ENCODE assay signal across 9 mouse cellular contexts in genomic region chr3:30353878-30354727, GRCm38 (mm10).
DNase-seq lines count a peak whose midpoint lies in the region; ATAC-seq and TF ChIP-seq lines count a peak whose summit lies in the region.
"Had no signal": no experiment of that assay in that cellular context is flagged by ENCODE, and none has a peak within 500 bp of the region (broad histone marks: within the 10 kb centered on the region; RNA-seq: fewer than 3 reads in every experiment).

No protein-coding gene starts in this region.

- no peak for DNase-seq in midbrain, embryonic 11.5 days (ENCODE audit: low spot score, missing footprints)
- no peak for DNase-seq in midbrain, postnatal 0 days (ENCODE audit: low spot score)
- DNase-seq in heart, adult 9 months (ENCODE audit: low spot score in 2 of 2), result peak; percentile 27 to 56
- peak; percentile 43 to 51 for DNase-seq in kidney, postnatal 25 days
- DNase-seq in layer of hippocampus, postnatal 25 days (ENCODE audit: extremely low spot score in 1 of 2, low spot score in 1 of 2), result no peak
- DNase-seq in frontal cortex, adult 2 months (ENCODE audit: extremely low spot score in 1 of 2, low spot score in 1 of 2), result no peak
- no peak for DNase-seq in ovary, postnatal 36 days (ENCODE audit: low spot score)

- H3K9me3 ChIP-seq in midbrain, embryonic 11.5 days (ENCODE audit: control insufficient read depth, low read length), result no peaks in the 10 kb centered on the region
- no peaks in the 10 kb centered on the region for H3K9me3 ChIP-seq in midbrain, postnatal 0 days (ENCODE audit: low read length)
- H3K9me3 ChIP-seq: limb, embryonic 15.5 days had no signal

- no peaks in the 10 kb centered on the region for H3K27me3 ChIP-seq in midbrain, embryonic 11.5 days (ENCODE audit: control insufficient read depth, insufficient read depth, low read length)
- H3K27me3 ChIP-seq in midbrain, postnatal 0 days (ENCODE audit: insufficient read depth, low read length), result no peaks in the 10 kb centered on the region
- H3K27me3 ChIP-seq: limb, embryonic 15.5 days had no signal

- no peak overlapping the region for H3K9ac ChIP-seq in midbrain, embryonic 11.5 days (ENCODE audit: low read length)
- no peak overlapping the region for H3K9ac ChIP-seq in midbrain, postnatal 0 days (replicated peaks; ENCODE audit: low read length, poor library complexity, severe bottlenecking)
- H3K9ac ChIP-seq: limb, embryonic 15.5 days had no signal

- 0 out of 2 replicates have a peak, but pooled peaks have one; percentile 33 for ATAC-seq in midbrain, embryonic 11.5 days (ENCODE audit: low FRiP score)
- no peak for ATAC-seq in midbrain, postnatal 0 days (ENCODE audit: low FRiP score)
- ATAC-seq in megakaryocyte-erythroid progenitor cell, adult 5-6 weeks (replicated peaks; ENCODE audit: low FRiP score, low TSS enrichment, poor library complexity, severe bottlenecking), result peak; percentile 73

- TF ChIP-seq CTCF in midbrain, postnatal 0 days (IDR thresholded peaks at IDR 0.05), result no peak

- H3K4me3 ChIP-seq in midbrain, embryonic 11.5 days (ENCODE audit: low read depth, low read length), result no peak overlapping the region
- no peak overlapping the region for H3K4me3 ChIP-seq in midbrain, postnatal 0 days (ENCODE audit: low read depth, low read length)
- H3K4me3 ChIP-seq: limb, embryonic 15.5 days had no signal

- no peak overlapping the region for H3K4me2 ChIP-seq in midbrain, embryonic 11.5 days
- no peak overlapping the region for H3K4me2 ChIP-seq in midbrain, postnatal 0 days (ENCODE audit: low read depth, low read length, poor library complexity, severe bottlenecking)
- H3K4me2 ChIP-seq: limb, embryonic 15.5 days had no signal

- no peak overlapping the region for H3K27ac ChIP-seq in midbrain, embryonic 11.5 days (ENCODE audit: low read depth, low read length)
- no peak overlapping the region for H3K27ac ChIP-seq in midbrain, postnatal 0 days (ENCODE audit: low read depth, low read length)
- H3K27ac ChIP-seq: limb, embryonic 15.5 days had no signal

- H3K4me1 ChIP-seq in midbrain, embryonic 11.5 days (ENCODE audit: control insufficient read depth, insufficient read depth, low read length), result no peaks in the 10 kb centered on the region
- H3K4me1 ChIP-seq in midbrain, postnatal 0 days (ENCODE audit: insufficient read depth, low read length), result no peaks in the 10 kb centered on the region

- no peaks in the 10 kb centered on the region for H3K36me3 ChIP-seq in midbrain, embryonic 11.5 days (ENCODE audit: control insufficient read depth, insufficient read depth, low read length)
- no peaks in the 10 kb centered on the region for H3K36me3 ChIP-seq in midbrain, postnatal 0 days (ENCODE audit: insufficient read depth, low read length)
- H3K36me3 ChIP-seq: limb, embryonic 15.5 days had no signal

- WGBS in midbrain, embryonic 11.5 days, result 57% methylated on average over 6 of the region's 6 CpGs
- WGBS in midbrain, postnatal 0 days, result 52% methylated on average over 6 of the region's 6 CpGs

Comparison
In these comparisons a context has a peak if more than half of its experiments do, and no peak if none do; other contexts are left out.
1. DNase-seq: peak in heart, adult 9 months (2 of 2) and kidney, postnatal 25 days (2 of 2); none in midbrain, embryonic 11.5 days (single experiment), midbrain, postnatal 0 days (single experiment), layer of hippocampus, postnatal 25 days (0 of 2), frontal cortex, adult 2 months (0 of 2) and ovary, postnatal 36 days (single experiment).